Mouse (Mus musculus) retina, adult 2 months (tissue): ENCODE data around the gene Spats2.
"Not testable (repeated sequence)": the region's sequence is repeated elsewhere in the genome, so short reads cannot be mapped to it uniquely, and the experiment has no call there.

ENCODE experiments used
- DNase-seq: peaks from one replicate; pipeline ENCODE4 v3.0.0-alpha.2; 2012; ENCODE audit warnings: low read depth, low spot score

The Spats2 gene

DNA sequence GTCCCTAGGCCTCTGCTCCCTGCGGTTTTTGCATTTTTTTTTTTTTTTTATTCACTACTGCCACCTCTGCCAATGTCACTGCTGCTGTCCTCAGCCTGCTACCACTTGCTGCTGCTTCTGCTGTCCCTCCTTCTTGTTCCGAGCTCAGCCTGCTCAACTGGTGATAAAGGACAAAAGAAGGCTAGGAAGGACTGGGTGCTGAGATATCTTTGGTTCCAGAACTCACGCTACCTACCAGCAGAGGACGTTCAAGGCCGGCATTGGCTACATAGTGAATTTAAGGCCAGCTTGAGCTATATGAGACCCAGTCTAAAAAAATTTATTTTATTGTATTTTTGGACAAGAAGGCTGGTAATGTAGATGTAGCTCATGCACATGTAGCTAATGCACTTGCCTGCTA is 12.7 kb downstream of the Spats2 start:
- no peak for DNase-seq

DNA sequence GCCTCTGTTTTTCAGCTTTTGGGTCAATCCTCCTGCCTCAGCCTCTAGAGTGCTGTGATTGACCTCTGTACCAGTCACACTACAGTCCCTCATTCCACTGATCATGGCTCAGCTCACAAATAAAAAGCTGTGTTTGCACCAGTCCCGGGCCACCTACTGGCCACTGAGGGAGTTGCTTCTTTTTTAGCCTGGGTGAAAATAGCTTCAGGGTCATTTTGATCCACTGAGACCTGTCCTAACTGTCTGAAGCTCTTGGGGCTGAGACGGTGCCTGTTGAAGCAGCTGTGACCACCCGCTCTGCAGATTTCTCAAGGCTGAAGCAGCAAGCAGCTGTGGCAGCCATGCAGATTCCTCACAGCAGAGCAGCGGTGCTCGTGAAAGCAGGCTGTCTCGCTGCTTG is 14.0 kb downstream of the Spats2 start:
- no peak for DNase-seq

DNA sequence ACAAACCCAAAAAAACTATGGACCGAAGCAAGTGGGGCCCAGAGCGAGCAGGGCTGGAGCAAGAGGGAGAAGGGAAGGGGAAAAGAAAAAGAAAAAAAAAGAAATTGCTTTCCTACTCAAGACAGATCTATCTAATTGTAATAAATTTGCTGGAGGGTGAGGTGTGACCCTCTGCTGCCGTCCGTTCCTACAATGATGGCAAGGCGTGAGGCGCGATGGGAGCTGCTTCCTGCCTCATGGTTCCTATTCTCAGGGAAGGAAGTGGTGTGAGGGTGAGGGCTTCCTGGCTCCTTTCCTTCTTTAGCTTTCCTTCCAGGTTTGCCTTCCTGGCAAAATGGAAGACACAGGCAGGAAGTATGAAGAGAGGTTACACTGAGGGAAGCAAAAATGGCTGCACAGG is 24.8 kb downstream of the Spats2 start:
- DNase-seq, result no peak

- DNase-seq, result no peak
Measured at GRCm38 (mm10) chr15:99151324-99151723, 25.6 kb downstream of the Spats2 start.

DNA sequence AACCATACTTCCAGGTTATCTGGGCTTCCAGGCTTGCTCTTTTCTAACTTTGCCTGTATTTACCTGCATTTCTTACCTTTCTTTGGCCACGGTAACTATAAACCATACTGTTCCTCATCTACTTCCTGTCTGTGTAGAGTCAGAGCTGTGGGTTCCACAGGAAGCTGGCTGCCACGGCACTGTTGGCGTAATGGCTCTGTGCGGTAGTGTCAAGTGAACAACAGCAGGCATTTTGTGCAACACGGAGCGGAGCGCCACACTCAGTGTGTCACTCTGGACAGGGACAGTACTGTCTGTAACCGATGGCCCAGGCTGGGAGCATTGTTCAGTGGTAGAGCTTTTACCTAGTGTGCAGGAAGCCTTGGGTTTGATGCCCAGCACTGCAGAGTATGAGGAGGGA is 27.8 kb downstream of the Spats2 start:
- no peak for DNase-seq

DNA sequence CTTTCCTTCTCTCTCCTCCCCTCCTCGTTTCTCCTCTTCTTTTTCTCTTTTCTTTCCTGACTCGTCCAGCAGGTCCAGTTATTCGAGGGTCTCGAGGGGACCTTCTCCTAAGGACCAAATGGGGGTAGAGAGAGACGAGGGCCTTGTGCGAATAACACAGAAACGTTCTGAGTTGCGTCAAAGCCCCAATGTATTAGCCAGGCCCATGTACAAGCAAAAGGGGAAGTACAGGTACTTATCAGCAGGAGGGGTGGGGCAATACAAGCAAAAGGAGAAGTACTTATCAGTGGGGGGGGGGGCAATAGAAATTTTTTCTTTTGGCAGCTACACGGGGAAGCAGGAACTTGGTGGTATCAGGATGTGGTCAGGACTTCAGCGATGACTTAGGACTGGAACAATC is 28.8 kb downstream of the Spats2 start:
- DNase-seq, result not testable (repeated sequence)

GRCm38 (mm10) chr15:99163512-99164365 is 38.0 kb downstream of the Spats2 start:
- DNase-seq, result no peak

DNA sequence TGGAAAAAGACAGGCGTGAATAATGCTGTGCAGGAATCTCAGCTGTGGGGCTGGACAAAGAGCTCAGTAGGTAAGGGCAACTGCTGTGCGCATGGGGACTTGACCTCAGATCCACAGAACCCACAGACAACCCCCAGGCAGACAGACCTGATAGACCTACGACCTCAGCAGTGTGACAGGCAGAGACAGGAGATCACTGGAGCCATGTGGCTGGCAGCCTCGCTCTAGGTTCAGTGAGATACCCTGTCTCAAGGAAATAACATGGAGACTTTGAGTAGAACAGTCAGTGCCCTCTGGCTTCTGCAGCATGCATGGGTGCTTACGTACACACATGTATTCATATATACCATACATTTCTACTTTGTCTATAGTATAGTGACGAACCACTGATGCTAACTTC is 46.4 kb downstream of the Spats2 start:
- DNase-seq, result no peak

GRCm38 (mm10) chr15:99179639-99180038 is 53.9 kb downstream of the Spats2 start:
- DNase-seq, result no peak

GRCm38 (mm10) chr15:99184217-99184914 is 58.6 kb downstream of the Spats2 start:
- no peak for DNase-seq

DNA sequence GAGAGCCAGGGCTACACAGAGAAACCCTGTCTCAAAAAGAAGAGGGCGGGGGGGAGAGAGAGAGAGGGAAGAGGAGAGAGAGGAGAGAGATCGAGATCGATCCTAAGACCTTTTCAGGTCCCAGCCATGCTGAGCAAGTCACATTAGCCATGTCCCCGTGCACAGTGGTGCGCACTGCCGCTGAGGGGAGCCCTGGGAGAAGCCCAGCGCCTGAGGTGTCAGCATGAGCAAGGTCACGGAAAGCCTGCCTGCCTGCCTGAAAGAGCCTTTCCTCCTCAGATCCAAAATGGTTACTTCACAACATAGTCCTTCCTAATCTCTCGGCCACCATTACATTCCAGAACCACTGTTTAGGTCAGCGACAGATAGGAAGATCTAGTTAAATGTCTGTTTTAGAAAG is 68.6 kb downstream of the Spats2 start:
- DNase-seq, result no peak

GRCm38 (mm10) chr15:99195043-99195442 is 69.3 kb downstream of the Spats2 start:
- DNase-seq, result no peak

GRCm38 (mm10) chr15:99198761-99199160 is 73.0 kb downstream of the Spats2 start:
- no peak for DNase-seq

DNA sequence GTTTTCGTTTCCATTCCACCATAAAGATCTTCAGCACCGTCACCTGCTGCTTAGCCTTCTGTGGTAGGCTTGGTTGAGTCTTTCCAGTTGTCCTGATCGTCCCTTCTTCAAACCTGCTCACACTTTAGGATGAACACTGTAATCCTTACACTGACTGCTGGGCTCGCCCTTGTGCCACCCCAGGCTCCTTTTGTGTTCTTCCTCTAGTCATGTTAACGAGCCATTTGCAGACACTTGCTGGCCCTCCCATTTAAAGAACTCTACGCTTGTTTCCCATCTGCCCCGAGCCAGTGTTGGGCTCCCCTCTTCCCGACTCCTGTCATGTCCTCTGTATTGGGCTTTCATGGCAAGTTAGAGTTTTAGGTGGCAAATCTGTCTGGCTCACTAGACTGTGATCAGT is 80.2 kb downstream of the Spats2 start:
- DNase-seq, result no peak

DNA sequence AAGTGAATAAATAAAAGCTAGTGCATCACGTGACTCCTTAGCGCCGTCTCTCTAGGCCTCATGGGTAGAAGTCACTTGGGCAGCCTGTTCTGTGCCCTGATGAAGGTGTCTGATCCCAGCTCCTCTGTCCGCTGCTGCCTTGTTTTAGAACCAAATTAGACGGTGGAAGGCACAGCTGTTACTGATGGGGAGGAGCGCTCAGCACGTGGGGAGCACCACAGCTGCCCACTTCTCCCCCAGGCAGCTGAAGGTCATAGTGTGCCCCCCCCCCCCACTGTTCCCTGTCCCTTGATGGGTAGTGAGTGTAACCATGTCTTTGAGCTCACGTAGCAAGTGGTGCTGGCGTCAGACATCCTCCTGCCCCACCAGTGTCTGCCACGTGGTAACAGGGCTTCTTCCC is 87.5 kb downstream of the Spats2 start:
- DNase-seq, result no peak

- no peak for DNase-seq
Measured at GRCm38 (mm10) chr15:99214941-99215340, 89.2 kb downstream of the Spats2 start.

GRCm38 (mm10) chr15:99215741-99216463 is 90.2 kb downstream of the Spats2 start:
- no peak for DNase-seq

DNA sequence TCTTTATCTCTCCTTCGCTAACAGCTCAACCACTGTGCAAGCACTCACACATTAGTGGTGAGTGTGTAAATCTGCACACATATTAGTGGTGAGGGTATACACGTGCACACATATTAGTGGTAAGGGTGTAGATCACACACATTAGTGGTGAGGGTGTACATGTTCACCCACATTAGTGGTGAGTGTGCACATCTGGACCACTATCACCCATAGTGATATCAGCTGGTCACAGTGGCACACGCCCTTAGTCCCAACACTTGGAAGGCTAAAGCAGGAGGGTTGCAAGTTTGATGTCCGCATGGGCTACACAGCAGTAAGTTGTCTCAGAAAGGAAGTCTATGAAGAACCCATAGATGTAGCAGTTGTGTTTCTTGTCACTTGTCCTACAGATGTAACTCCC is 91.9 kb downstream of the Spats2 start:
- DNase-seq, result no peak

GRCm38 (mm10) chr15:99221315-99221952 is 95.7 kb downstream of the Spats2 start:
- no peak for DNase-seq

GRCm38 (mm10) chr15:99222794-99223584 is 97.3 kb downstream of the Spats2 start:
- DNase-seq, result no peak

GRCm38 (mm10) chr15:99223585-99224207 is 98.0 kb downstream of the Spats2 start:
- no peak for DNase-seq
